Mouse (Mus musculus) left cerebral cortex, postnatal 25 days (tissue): ENCODE data around the gene Slc16a1. TPM values are rescaled to one million over a fixed set of nuclear protein-coding genes. Genes with fewer than 3 reads are reported as not detected.
"Not testable (repeated sequence)": the region's sequence is repeated elsewhere in the genome, so short reads cannot be mapped to it uniquely, and the experiment has no call there.

Source experiments
- DNase-seq, 2 experiments: peaks; one replicate each; pipeline ENCODE4 v3.0.0; 2022; ENCODE audit warnings: low spot score in 2 of 2, mixed read lengths in 1 of 2
- intact Hi-C: fragments of 180-260 bp; cut with DNase I; formaldehyde crosslinking; loops from one replicate; pipeline ENCODE4 v1.15.1; 2025
- total RNA-seq, 2 experiments: library from RNA; stranded (reverse); gene quantifications; 2 replicates each; pipeline ENCODE4 v1.2.3; 2021

Slc16a1 gene
- total RNA-seq, 2 experiments from 2014 or later: 23.0 to 23.2 TPM

DNA sequence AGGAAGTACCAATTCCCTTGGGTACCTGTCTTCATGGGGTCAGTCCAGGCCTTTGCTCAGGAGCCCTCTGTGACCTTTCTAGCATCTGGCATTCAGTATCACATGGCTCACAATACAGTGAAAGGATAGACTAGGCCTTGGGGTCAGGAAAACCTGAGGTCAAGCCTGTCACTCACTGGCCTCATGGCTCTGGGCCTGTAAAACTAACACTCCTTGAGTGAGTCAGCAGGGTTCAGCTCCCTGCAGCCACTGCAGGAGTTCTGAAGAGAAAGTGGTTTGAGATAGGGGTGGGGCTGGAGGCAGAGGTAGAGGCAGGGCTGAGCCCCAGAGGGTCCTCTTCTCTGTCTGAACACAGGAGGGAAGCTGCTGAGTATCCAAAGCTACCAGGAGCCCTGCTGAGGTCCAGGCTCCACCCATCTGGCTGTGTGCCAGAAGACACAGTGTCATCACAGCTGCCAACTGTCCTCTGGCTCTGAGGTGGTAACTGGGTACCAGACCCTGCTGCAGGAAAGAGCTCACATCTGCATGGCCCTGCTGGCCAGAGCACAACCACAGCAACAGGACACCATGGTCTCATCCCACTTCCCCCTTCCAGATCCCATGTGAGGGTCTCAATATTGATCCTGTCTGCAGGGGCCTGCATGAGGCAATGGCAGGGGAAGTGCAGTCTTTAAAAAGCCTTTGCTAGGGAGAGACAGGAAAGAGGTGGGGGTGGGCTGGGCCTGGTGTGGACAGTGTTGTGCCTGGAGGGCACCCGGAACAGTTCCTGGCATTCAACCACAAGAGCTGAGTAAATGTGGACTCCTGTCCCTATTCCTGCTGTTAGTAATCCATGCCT, 31.9 kb downstream of the Slc16a1 start:
- intact Hi-C loops: not testable (repeated sequence)
- peak in 1 of 2 experiments; percentile 20 for DNase-seq

- intact Hi-C loops: no loop called here
- peak; percentile 15 to 67 for DNase-seq
Observed at GRCm38 (mm10) chr3:104671543-104671942, 33.1 kb downstream of the Slc16a1 start.

- intact Hi-C loops: no loop called here
- no peak for DNase-seq
Observed at GRCm38 (mm10) chr3:104672041-104672440, 33.6 kb downstream of the Slc16a1 start.

GRCm38 (mm10) chr3:104673642-104674328, 35.3 kb downstream of the Slc16a1 start:
- intact Hi-C loops: loop anchor here (2.0 kb wide), 2 partner anchors 35 to 161 kb away; partner anchors contain the start of gene Slc16a1
- DNase-seq: no peak

DNA sequence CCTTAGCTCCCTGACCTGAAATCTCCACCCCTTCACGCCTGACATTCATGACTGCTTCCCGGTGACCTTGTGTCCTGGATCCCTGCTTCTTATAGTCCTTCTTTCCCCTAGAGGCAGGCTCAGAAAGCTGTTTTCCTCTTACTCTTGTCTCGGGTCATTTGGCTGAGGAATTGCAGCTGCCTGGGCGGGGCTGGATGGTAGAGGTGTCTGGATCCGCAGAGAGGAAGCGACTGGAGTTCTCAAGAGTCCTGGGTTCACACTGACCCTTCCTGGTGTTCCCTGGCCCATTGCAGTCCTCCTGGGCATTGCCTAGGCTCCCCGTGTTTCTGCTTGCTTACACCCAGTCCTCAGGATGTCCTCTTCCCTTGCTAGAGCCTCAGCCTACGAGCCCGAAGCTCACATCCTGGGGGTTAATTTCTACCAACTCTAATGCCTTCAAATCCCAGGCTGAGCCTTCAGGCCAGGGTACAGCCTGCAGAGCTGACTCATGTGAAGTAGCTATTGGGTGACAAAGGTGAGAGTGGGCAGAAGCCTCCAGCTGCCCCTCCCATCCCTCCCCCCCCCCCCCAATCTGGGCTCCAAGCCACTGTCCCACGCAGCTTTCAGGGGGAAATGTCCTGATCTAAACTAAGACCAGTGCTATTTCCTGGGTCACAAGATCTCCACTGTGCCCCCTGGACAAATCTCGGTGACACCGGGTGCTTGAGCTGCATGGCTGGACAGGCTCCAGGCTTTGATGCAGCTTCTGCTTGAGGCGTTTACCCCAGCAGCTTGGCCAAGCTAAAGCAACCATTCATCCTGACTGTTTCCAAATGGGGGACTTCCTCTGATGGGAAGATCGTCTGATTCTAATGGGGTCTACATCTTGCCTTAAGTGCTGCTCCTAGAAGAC, 36.1 kb downstream of the Slc16a1 start:
- DNase-seq: no peak
- intact Hi-C loops: loop anchor here (2.0 kb wide), 2 partner anchors 36 to 162 kb away; partner anchors contain the start of gene Slc16a1

DNA sequence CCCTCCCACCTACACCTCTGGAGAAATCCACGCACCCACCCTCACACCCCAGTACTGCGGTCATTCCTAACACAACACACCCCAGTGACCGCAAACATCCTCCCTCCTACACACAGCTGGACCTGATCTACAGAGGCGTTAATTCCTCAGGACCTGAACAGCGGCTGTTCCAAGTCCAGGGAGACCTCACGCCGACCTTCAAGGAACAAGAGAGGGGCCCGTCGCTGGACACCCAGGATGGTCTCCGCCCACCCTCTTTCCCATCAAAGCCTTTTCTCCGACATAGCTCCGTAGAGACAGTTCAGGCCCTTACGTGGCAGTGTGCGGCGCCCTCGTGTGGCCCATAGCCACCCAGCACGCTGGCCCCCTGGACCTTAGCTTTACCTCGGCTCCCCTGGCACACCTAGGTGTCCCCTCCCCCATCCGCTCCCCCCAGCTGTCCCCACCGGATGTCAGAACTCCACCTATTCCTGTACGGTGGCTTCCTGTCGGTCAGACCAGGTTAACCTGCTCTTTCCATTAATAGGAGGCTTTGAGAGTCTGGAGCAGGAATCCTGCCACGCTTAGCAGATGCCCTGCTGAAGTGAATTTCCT, 36.9 kb downstream of the Slc16a1 start:
- peak; percentile 72 to 73 for DNase-seq
- intact Hi-C loops: loop anchor here (2.0 kb wide), 2 partner anchors 37 to 163 kb away; partner anchors contain the start of gene Slc16a1

GRCm38 (mm10) chr3:104677781-104678180, 39.3 kb downstream of the Slc16a1 start:
- intact Hi-C loops: no loop called here
- no peak for DNase-seq

- peak in 1 of 2 experiments; percentile 61 for DNase-seq
Observed at GRCm38 (mm10) chr3:104678826-104679225, 40.4 kb downstream of the Slc16a1 start.

GRCm38 (mm10) chr3:104682671-104683504, 44.4 kb downstream of the Slc16a1 start:
- intact Hi-C loops: loop anchor here (2.0 to 10.0 kb wide), 3 partner anchors 142 to 658 kb away; no protein-coding TSS in a partner anchor
- peak; percentile 47 to 76 for DNase-seq

More at GRCm38 (mm10) chr3:104678826-104679225, 40.4 kb downstream of the Slc16a1 start:
- intact Hi-C loops: no loop called here

- intact Hi-C loops: no loop called here
Observed at GRCm38 (mm10) chr3:104700751-104701335, 62.4 kb downstream of the Slc16a1 start.

GRCm38 (mm10) chr3:104701761-104702160, 63.3 kb downstream of the Slc16a1 start:
- DNase-seq: no peak
- intact Hi-C loops: no loop called here

More at GRCm38 (mm10) chr3:104700751-104701335, 62.4 kb downstream of the Slc16a1 start:
- DNase-seq: peak; percentile 59 to 60

- intact Hi-C loops: no loop called here
- no peak for DNase-seq
Observed at GRCm38 (mm10) chr3:104703941-104704340, 65.5 kb downstream of the Slc16a1 start.

- DNase-seq: no peak
- intact Hi-C loops: no loop called here
Observed at GRCm38 (mm10) chr3:104706446-104706845, 68.0 kb downstream of the Slc16a1 start.

DNA sequence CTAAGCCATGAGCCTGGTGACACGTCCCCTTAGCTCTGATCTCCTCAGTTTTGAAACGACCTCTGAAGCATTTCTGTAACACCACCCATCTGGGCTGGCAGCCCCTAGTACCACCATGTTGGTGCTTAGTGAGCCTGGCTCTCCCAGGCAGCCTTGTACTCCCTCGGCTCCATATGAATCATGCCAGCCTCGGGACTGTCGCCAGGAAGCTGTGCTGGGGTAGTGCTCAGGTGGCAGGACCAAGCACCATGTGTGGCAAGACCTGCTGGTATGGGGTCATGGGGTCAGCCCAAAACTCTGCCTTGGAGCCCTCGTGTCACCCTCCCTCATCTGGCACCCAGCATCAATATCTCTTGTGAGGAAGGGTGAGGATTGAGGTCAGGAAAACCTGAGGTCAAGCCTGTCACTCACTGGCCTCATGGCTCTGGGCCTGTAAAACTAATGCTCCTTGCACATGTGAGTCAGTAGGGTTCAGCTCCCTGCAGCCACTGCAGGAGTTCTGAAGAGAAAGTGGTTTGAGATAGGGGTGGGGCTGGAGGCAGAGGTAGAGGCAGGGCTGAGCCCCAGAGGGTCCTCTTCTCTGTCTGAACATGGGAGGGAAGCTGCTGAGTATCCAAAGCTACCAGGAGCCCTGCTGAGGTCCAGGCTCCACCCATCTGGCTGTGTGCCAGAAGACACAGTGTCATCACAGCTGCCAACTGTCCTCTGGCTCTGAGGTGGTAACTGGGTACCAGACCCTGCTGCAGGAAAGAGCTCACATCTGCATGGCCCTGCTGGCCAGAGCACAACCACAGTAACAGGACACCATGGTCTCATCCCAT, 68.7 kb downstream of the Slc16a1 start:
- intact Hi-C loops, DNase-seq: not testable (repeated sequence)

- DNase-seq, intact Hi-C loops: not testable (repeated sequence)
Observed at GRCm38 (mm10) chr3:104707772-104708144, 69.3 kb downstream of the Slc16a1 start.
